Mouse (Mus musculus) liver, embryonic 16.5 days (tissue): ENCODE data around the gene Hes3. TPM values are rescaled to one million over a fixed set of nuclear protein-coding genes. Genes with fewer than 3 reads are reported as not detected.
A peak's percentile ranks its signal among the peaks of the same experiment; 100 is the strongest.

Source experiments
- ATAC-seq: fragments of 200-750 bp; cut with Nextera tagmentation; 2 replicates; pipeline ENCODE4 v1.8.0; 2017; ENCODE audit warnings: low read depth, mild to moderate bottlenecking, moderate number of reproducible peaks, moderate library complexity
- H3K27ac ChIP-seq: fragments of 300-500 bp; sonication (generic); 2 replicates; pipeline ENCODE4 v1.5.1; 2014; ENCODE audit warnings: mild to moderate bottlenecking, low read length
- H3K27me3 ChIP-seq: fragments of 300-500 bp; sonication (generic); 2 replicates; pipeline ENCODE4 v1.6.1; 2014; ENCODE audit warnings: low read depth, low read length, mixed read lengths; ENCODE audit not compliant: control insufficient read depth, insufficient read depth
- H3K36me3 ChIP-seq: fragments of 300-500 bp; sonication (generic); 2 replicates; pipeline ENCODE4 v1.6.1; 2014; ENCODE audit warnings: mild to moderate bottlenecking; ENCODE audit not compliant: control insufficient read depth, insufficient read depth
- H3K4me1 ChIP-seq: fragments of 300-500 bp; sonication (generic); 2 replicates; pipeline ENCODE4 v1.6.1; 2014; ENCODE audit warnings: low read depth, low read length, mixed read lengths; ENCODE audit not compliant: control insufficient read depth
- H3K4me2 ChIP-seq: fragments of 300-500 bp; sonication (generic); 2 replicates; pipeline ENCODE4 v1.6.1; 2014; ENCODE audit warnings: low read depth, low read length, mixed read lengths
- H3K4me3 ChIP-seq: fragments of 300-500 bp; sonication (generic); 2 replicates; pipeline ENCODE4 v1.5.1; 2014; ENCODE audit warnings: low read depth, mild to moderate bottlenecking, low read length
- H3K9ac ChIP-seq: fragments of 300-500 bp; sonication (generic); 2 replicates; pipeline ENCODE4 v1.6.1; 2014; ENCODE audit warnings: low read depth, low read length
- H3K9me3 ChIP-seq: fragments of 300-500 bp; sonication (generic); replicated peaks from 2 replicates; pipeline ENCODE4 v1.6.1; 2016; ENCODE audit warnings: low read length; ENCODE audit not compliant: control insufficient read depth
- WGBS: fragments of 180-500 bp; shearing (Covaris S2); extraction: QIAGEN DNeasy Blood & Tissue Kit; methylation state at CpG from one replicate; pipeline ENCODE4 v1.1.7; 2014; ENCODE audit not compliant: insufficient replicate concordance; 5-methylcytosine and 5-hydroxymethylcytosine counted together
- polyA plus RNA-seq: library from polyadenylated mRNA; unstranded; fragments of >200 nt; fragmentation: Nextera tagmentation; extraction: Ambion mirVana; gene quantifications from 2 replicates; pipeline ENCODE4 v1.2.1, GENCODE M21; 2015

The Hes3 gene
- polyA plus RNA-seq, 1 experiment from 2014 or later, result not detected

DNA sequence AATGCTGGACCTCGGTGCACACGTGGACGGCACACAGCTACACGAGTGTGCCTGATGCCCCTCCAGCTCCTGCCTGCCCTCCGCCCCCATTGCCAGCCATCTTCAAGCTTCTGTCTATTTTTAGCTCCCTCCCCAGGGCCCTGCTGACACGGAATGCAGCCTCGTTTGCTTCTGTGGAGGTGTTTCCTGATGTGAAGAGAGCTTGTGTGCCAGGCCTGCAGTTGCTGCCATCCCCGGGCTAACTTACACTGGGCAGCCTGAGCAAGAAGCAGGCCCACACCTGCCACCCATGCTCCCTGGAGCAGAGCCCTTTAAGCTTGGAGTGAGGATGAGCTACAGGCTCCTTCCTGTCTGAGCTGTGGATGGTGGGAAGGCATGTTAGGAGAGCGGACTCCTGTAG, 29.3 kb downstream of the Hes3 start:
- 65% methylated on average over 9 of the region's 9 CpGs for WGBS
- ATAC-seq, result no peak
- Histone ChIP-seq H3K9me3 (no peaks in the 10 kb centered on the region), H3K36me3 (no peaks in the 10 kb centered on the region), H3K27ac (no peak overlapping the region), H3K9ac (no peak overlapping the region), H3K4me2 (no peak overlapping the region), H3K4me1 (peaks cover 24% of the 10 kb centered on the region), H3K4me3 (no peak overlapping the region), H3K27me3 (no peaks in the 10 kb centered on the region)

DNA sequence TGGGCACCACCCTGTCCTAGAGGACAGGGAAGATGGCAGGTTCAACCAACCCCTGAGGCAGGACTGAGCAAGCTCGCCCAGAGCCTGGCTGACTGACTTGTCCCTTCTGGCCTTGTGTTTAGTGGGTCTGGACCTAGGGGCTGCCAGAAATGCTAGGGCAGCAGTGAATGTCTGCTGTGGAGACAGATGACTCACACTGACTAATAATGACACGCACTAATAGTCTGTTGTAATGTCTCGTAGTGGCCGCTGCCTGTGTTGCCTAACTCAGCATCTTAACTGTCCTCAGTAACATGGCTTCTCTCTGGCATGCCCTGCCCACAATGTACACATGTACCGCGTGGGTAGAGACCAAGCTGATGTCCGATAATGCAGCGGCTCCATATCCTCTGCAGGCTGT, 31.0 kb downstream of the Hes3 start:
- H3K4me2 ChIP-seq, result no peak overlapping the region
- no peak overlapping the region for H3K4me3 ChIP-seq
- no peaks in the 10 kb centered on the region for H3K27me3 ChIP-seq
- whole genome bisulfite sequencing, result 71% methylated on average over 8 of the region's 8 CpGs
- no peak overlapping the region for H3K27ac ChIP-seq
- ATAC-seq, result no peak
- H3K9ac ChIP-seq, result no peak overlapping the region
- no peaks in the 10 kb centered on the region for H3K9me3 ChIP-seq
- H3K36me3 ChIP-seq, result no peaks in the 10 kb centered on the region
- peaks cover 27% of the 10 kb centered on the region for H3K4me1 ChIP-seq

DNA sequence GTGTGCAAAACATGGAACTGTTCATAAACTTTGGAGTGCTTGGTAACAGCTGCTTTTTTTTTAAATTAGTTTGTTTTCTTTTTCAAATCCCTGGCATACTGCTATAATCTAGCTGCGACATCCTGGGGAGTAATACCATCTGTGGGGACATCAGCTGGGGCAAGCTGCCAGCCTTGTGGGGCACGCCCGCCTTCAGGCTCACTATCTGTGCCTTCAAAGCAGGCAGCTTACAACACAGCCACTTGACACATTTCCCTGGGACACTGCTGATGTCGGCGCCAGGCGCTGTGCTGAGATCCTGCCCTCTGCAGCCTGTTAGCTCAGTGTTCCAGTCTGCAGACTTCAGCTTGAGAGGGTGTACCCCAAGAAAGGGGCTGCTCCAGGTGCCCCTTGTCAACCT, 34.4 kb downstream of the Hes3 start:
- H3K9me3 ChIP-seq, result no peaks in the 10 kb centered on the region
- ATAC-seq, result peak; percentile 80
- H3K27me3 ChIP-seq, result no peaks in the 10 kb centered on the region
- H3K4me2 ChIP-seq, result no peak overlapping the region
- H3K36me3 ChIP-seq, result no peaks in the 10 kb centered on the region
- 17% methylated on average over 6 of the region's 6 CpGs for WGBS
- H3K9ac ChIP-seq, result no peak overlapping the region
- no peak overlapping the region for H3K27ac ChIP-seq
- peaks cover 8% of the 10 kb centered on the region for H3K4me1 ChIP-seq
- no peak overlapping the region for H3K4me3 ChIP-seq

DNA sequence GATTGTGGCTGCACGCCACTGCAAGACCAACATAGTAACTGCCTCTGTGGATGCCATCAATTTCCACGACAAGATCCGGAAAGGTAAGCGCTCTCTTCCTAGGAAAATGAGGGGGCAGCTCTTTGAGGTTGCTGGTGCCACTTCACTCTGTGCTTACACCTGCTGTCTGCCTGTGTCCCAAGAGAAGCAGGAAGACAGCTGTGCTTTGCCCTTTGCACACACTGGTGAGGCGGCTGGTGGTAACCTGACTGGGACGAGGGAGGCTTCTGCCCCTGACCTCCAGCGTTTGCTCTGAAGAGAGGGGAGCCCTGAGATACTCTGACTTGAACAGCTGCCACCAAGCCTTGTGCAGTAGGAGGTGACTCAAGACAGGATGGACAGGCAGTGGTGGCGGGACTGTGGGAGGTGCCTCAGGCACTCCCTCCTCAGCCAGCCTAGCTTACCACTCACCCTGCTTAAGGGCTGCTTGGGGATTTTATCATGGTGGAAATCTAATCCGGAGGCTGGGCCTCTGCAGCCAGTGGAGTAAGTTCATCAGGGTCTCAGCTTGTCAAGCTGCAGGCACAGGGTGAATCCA, 38.2 kb downstream of the Hes3 start:
- Histone ChIP-seq H3K4me1 (peaks cover 8% of the 10 kb centered on the region), H3K9ac (no peak overlapping the region), H3K27me3 (no peaks in the 10 kb centered on the region), H3K4me2 (no peak overlapping the region), H3K36me3 (no peaks in the 10 kb centered on the region), H3K27ac (no peak overlapping the region), H3K9me3 (no peaks in the 10 kb centered on the region), H3K4me3 (no peak overlapping the region)
- ATAC-seq, result no peak
- 71% methylated on average over 9 of the region's 9 CpGs for WGBS

DNA sequence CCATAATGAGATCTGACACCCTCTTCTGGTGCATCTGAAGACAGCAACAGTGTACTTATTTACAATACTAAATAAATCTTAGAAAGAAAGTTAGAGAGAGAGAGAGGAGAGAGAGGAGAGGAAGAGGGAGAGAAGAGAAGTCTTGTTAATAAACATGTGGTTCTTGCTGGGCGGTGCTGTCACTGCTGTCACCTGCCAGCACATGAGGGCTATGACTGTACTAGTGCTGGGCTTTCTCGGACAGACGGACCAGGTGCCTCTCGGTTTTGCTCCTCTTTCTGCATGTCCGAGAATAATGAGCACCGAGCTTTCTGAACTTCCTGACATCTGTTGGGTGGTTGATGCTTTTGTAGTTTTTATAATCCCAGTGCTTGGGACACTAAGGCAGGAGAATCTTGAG, 40.8 kb downstream of the Hes3 start:
- WGBS, result 72% methylated on average over 6 of the region's 6 CpGs
- no peaks in the 10 kb centered on the region for H3K27me3 ChIP-seq

DNA sequence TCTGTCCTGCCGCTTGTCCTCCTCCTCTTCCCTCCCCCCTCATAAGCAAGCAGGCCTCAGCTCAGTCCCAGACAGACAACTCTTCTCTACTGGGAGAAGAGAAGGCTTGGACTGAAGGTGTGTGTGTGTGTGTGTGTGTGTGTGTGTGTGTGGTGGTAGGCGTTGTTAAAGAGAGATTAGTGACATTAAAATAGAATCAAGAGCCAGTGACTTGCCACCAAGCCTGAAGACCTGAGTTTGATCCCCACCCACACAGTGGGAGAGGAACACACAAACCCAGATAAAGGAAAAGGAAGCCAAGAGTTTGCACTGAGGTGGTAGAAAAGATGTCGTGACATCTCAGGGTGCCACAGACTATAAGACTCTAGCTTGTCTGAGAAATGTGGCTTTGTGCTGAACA, 44.3 kb downstream of the Hes3 start:
- no peak overlapping the region for H3K27ac ChIP-seq
- 24% methylated on average over 3 of the region's 3 CpGs for WGBS
- H3K4me2 ChIP-seq, result no peak overlapping the region
- no peaks in the 10 kb centered on the region for H3K27me3 ChIP-seq
- no peak for ATAC-seq
- no peaks in the 10 kb centered on the region for H3K9me3 ChIP-seq
- no peaks in the 10 kb centered on the region; the same call in 1 of the 2 replicates for H3K4me1 ChIP-seq
- H3K36me3 ChIP-seq, result no peaks in the 10 kb centered on the region
- H3K4me3 ChIP-seq, result no peak overlapping the region
- no peak overlapping the region for H3K9ac ChIP-seq

More for the DNA sequence above, 40.8 kb downstream of the Hes3 start:
- no peak overlapping the region for H3K27ac ChIP-seq
- no peaks in the 10 kb centered on the region for H3K9me3 ChIP-seq
- no peak for ATAC-seq
- H3K4me2 ChIP-seq, result no peak overlapping the region
- H3K4me1 ChIP-seq, result no peaks in the 10 kb centered on the region; the same call in 1 of the 2 replicates
- no peak overlapping the region for H3K4me3 ChIP-seq
- no peaks in the 10 kb centered on the region for H3K36me3 ChIP-seq
- H3K9ac ChIP-seq, result no peak overlapping the region

DNA sequence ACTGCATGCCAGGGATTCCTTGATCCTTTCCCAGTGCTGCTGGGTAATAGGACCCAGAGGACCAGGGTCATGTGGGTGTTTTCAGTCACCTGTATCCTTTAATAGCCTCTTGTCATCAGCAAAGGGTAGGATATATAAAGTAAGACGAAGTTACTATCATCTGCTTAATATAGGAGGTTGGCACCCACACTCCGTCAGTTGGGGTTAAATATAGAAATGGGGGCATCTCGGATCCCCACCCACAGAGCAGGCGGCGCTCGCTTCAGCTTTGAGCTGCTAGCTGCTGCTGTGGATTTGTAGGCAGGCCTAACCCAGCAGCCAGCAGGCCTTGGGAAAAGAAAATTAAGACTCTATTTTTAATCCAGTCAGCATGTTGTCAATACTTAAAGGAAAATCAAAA, 45.5 kb downstream of the Hes3 start:
- H3K4me2 ChIP-seq, result no peak overlapping the region
- no peak for ATAC-seq
- H3K27ac ChIP-seq, result no peak overlapping the region
- H3K4me3 ChIP-seq, result no peak overlapping the region
- H3K9ac ChIP-seq, result no peak overlapping the region
- H3K9me3 ChIP-seq, result no peaks in the 10 kb centered on the region
- no peaks in the 10 kb centered on the region for H3K36me3 ChIP-seq
- 72% methylated on average over 6 of the region's 6 CpGs for WGBS
- H3K27me3 ChIP-seq, result no peaks in the 10 kb centered on the region
- H3K4me1 ChIP-seq, result no peaks in the 10 kb centered on the region; the same call in 1 of the 2 replicates

DNA sequence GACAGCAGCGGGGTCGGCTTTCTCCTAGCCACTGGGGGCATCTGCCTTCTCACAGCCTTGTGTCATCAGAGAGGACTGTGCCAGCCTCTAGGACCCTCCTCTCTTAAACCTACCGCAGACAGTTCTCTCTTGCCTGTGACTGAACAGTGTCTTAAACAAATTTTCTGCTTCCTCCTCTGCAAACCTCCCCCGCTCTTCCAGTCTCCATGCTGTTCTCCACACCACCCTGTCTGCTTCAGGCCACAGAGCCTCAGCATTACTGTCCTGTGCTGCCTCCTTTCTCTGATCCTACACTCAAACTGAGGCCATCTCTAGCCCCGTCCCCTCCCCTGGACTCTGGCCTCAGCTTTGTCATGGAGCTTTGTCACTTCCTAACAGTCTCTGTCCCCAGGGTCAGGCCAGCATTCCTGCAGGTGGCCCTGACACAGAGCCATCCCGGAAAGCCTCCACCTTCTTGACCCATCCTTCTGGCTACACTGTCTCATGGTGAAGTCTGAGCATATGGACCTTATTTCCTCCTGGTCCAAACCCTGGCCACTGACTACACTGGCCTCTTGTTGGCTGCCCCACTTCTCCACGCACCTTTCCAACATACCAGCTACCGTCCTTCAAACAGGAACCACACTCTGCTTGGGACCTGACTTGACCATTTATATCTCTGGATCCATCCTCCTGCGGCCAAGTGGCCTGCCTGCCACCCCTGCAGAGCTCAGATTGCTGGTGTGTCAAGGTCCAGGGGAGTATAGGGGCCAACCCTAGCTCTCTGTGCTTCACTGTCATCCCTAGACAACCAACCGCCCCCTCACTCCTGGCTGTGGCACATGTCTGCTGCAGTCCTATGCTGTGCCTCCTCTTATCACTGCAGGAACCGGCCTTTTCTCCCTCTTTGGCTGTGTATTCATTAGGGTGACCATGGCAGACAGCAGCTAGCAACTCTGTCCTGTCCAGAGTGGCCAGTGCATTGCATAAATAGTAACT, 46.6 kb downstream of the Hes3 start:
- peak; percentile 72 for ATAC-seq
- 59% methylated on average over 11 of the region's 11 CpGs for WGBS
- H3K9ac ChIP-seq, result no peak overlapping the region

DNA sequence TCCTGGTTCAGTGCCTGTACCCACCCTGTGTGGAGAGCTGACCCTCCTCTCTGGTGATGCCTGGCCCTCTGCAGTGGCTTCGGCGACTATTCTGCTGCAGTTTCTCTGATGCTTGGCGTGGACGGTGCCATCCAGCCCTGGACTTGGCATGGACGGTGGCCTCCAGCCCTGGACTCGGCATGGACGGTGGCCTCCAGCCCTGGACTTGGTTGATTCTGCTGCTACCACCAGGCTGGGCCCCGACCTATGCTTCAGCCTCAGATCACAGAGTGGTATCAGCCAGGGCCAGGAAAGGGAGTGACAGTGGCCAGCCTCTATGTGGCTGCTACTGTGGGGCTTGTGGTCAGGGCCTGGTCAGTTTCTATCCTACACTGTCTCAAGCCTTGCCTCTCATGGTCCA, 47.5 kb downstream of the Hes3 start:
- no peak; the same call in 1 of the 2 replicates for ATAC-seq

More for the DNA sequence above, 46.6 kb downstream of the Hes3 start:
- H3K27me3 ChIP-seq, result no peaks in the 10 kb centered on the region
- no peaks in the 10 kb centered on the region for H3K36me3 ChIP-seq
- H3K4me1 ChIP-seq, result no peaks in the 10 kb centered on the region; the same call in 1 of the 2 replicates
- no peak overlapping the region for H3K4me2 ChIP-seq
- no peak overlapping the region for H3K4me3 ChIP-seq
- no peaks in the 10 kb centered on the region for H3K9me3 ChIP-seq
- H3K27ac ChIP-seq, result no peak overlapping the region

More for the DNA sequence above, 47.5 kb downstream of the Hes3 start:
- H3K27ac ChIP-seq, result no peak overlapping the region
- 77% methylated on average over 8 of the region's 8 CpGs for WGBS
- no peak overlapping the region for H3K9ac ChIP-seq
- H3K9me3 ChIP-seq, result no peaks in the 10 kb centered on the region
- no peak overlapping the region for H3K4me2 ChIP-seq
- H3K4me1 ChIP-seq, result no peaks in the 10 kb centered on the region; the same call in 1 of the 2 replicates
- H3K4me3 ChIP-seq, result no peak overlapping the region
- no peaks in the 10 kb centered on the region for H3K36me3 ChIP-seq
- H3K27me3 ChIP-seq, result no peaks in the 10 kb centered on the region
